Comparison of ENCODE assay signal across 18 mouse cellular contexts in genomic region chr11:36671196-36671595, GRCm38 (mm10).
DNase-seq lines count a peak whose midpoint lies in the region; ATAC-seq and TF ChIP-seq lines count a peak whose summit lies in the region.
"Had no signal": no experiment of that assay in that cellular context is flagged by ENCODE, and none has a peak within 500 bp of the region (broad histone marks: within the 10 kb centered on the region; RNA-seq: fewer than 3 reads in every experiment).

No protein-coding gene starts in this region.

- peaks cover 38% of the 10 kb centered on the region for H3K4me1 ChIP-seq in forebrain, embryonic 13.5 days
- peaks cover 31% of the 10 kb centered on the region for H3K4me1 ChIP-seq in forebrain, embryonic 15.5 days
- H3K4me1 ChIP-seq in hindbrain, embryonic 14.5 days (replicated peaks; ENCODE audit: control insufficient read depth, insufficient read depth, low read length), result peaks cover 24% of the 10 kb centered on the region
- no peaks in the 10 kb centered on the region for H3K4me1 ChIP-seq in hindbrain, postnatal 0 days (ENCODE audit: insufficient read depth, low read length)
- peaks cover 30% of the 10 kb centered on the region for H3K4me1 ChIP-seq in midbrain, embryonic 15.5 days

- 59% methylated on average over 9 of the region's 9 CpGs for WGBS in forebrain, embryonic 13.5 days
- WGBS in forebrain, embryonic 15.5 days, result 49% methylated on average over 9 of the region's 9 CpGs
- 71% methylated on average over 9 of the region's 9 CpGs for WGBS in hindbrain, embryonic 14.5 days
- WGBS in hindbrain, postnatal 0 days, result 62% methylated on average over 9 of the region's 9 CpGs
- 50% methylated on average over 9 of the region's 9 CpGs for WGBS in midbrain, embryonic 15.5 days

- no peaks in the 10 kb centered on the region for H3K36me3 ChIP-seq in forebrain, embryonic 13.5 days (ENCODE audit: poor library complexity, severe bottlenecking)
- H3K36me3 ChIP-seq in forebrain, embryonic 15.5 days, result no peaks in the 10 kb centered on the region
- no peaks in the 10 kb centered on the region for H3K36me3 ChIP-seq in hindbrain, embryonic 14.5 days (replicated peaks; ENCODE audit: control insufficient read depth, insufficient read depth)
- no peaks in the 10 kb centered on the region for H3K36me3 ChIP-seq in hindbrain, postnatal 0 days (ENCODE audit: insufficient read depth, low read length)
- no peaks in the 10 kb centered on the region for H3K36me3 ChIP-seq in midbrain, embryonic 15.5 days (replicated peaks)
- H3K36me3 ChIP-seq: heart, embryonic 13.5 days had no signal

- no peak for TF ChIP-seq POLR2A in brain, embryonic 14.5 days (IDR thresholded peaks at IDR 0.05; ENCODE audit: borderline replicate concordance, extremely low read depth, insufficient read depth, insufficient read length, poor library complexity, severe bottlenecking)

- H3K9me3 ChIP-seq in forebrain, embryonic 13.5 days (replicated peaks), result no peaks in the 10 kb centered on the region
- H3K9me3 ChIP-seq in forebrain, embryonic 15.5 days, result no peaks in the 10 kb centered on the region
- no peaks in the 10 kb centered on the region for H3K9me3 ChIP-seq in hindbrain, embryonic 14.5 days (ENCODE audit: control insufficient read depth, low read length)
- no peaks in the 10 kb centered on the region for H3K9me3 ChIP-seq in hindbrain, postnatal 0 days (ENCODE audit: low read length)
- no peaks in the 10 kb centered on the region for H3K9me3 ChIP-seq in midbrain, embryonic 15.5 days
- H3K9me3 ChIP-seq: heart, embryonic 13.5 days had no signal

- ATAC-seq in forebrain, embryonic 13.5 days, result no peak
- ATAC-seq in forebrain, embryonic 15.5 days (replicated peaks), result no peak
- no peak for ATAC-seq in hindbrain, embryonic 14.5 days (ENCODE audit: low FRiP score)
- ATAC-seq in hindbrain, postnatal 0 days, result no peak
- ATAC-seq in midbrain, embryonic 15.5 days (replicated peaks), result peak; percentile 62; the same call in 1 of the 2 replicates
- ATAC-seq: activated CD4-positive, CD25-positive, alpha-beta regulatory T cell, adult 4 months; hindbrain, embryonic 16.5 days; Patski had no signal

- no peak overlapping the region for H3K4me3 ChIP-seq in forebrain, embryonic 13.5 days
- H3K4me3 ChIP-seq in forebrain, embryonic 15.5 days, result no peak overlapping the region
- no peak overlapping the region for H3K4me3 ChIP-seq in hindbrain, embryonic 14.5 days (replicated peaks; ENCODE audit: low read length)
- H3K4me3 ChIP-seq in hindbrain, postnatal 0 days (ENCODE audit: low read length), result no peak overlapping the region
- no peak overlapping the region for H3K4me3 ChIP-seq in midbrain, embryonic 15.5 days
- H3K4me3 ChIP-seq: heart, embryonic 13.5 days had no signal

- peak overlapping the region; percentile 11; the same call in 1 of the 2 replicates for H3K27ac ChIP-seq in forebrain, embryonic 13.5 days
- no peak overlapping the region for H3K27ac ChIP-seq in forebrain, embryonic 15.5 days (replicated peaks)
- no peak overlapping the region for H3K27ac ChIP-seq in hindbrain, embryonic 14.5 days
- H3K27ac ChIP-seq in hindbrain, postnatal 0 days, result no peak overlapping the region
- H3K27ac ChIP-seq in midbrain, embryonic 15.5 days, result no peak overlapping the region
- H3K27ac ChIP-seq: heart, embryonic 13.5 days had no signal

- peak overlapping the region; percentile 30 for H3K4me2 ChIP-seq in forebrain, embryonic 13.5 days
- H3K4me2 ChIP-seq in forebrain, embryonic 15.5 days (replicated peaks), result no peak overlapping the region
- 0 out of 2 replicates have a peak overlapping the region, but pooled peaks have one; percentile 9 for H3K4me2 ChIP-seq in hindbrain, embryonic 14.5 days (replicated peaks)
- H3K4me2 ChIP-seq in hindbrain, postnatal 0 days (ENCODE audit: low read depth, low read length), result no peak overlapping the region; the same call in 1 of the 2 replicates
- peak overlapping the region; percentile 4; the same call in 1 of the 2 replicates for H3K4me2 ChIP-seq in midbrain, embryonic 15.5 days
- H3K4me2 ChIP-seq: heart, embryonic 13.5 days had no signal

- H3K27me3 ChIP-seq in forebrain, embryonic 13.5 days, result no peaks in the 10 kb centered on the region
- H3K27me3 ChIP-seq in forebrain, embryonic 15.5 days, result no peaks in the 10 kb centered on the region
- no peaks in the 10 kb centered on the region for H3K27me3 ChIP-seq in hindbrain, embryonic 14.5 days (ENCODE audit: control insufficient read depth, insufficient read depth, low read length)
- H3K27me3 ChIP-seq in hindbrain, postnatal 0 days (ENCODE audit: insufficient read depth, low read length), result no peaks in the 10 kb centered on the region
- no peaks in the 10 kb centered on the region for H3K27me3 ChIP-seq in midbrain, embryonic 15.5 days (replicated peaks)
- H3K27me3 ChIP-seq: CH12.LX had no signal

- TF ChIP-seq CTCF in hindbrain, postnatal 0 days (IDR thresholded peaks at IDR 0.05; ENCODE audit: low read depth), result no peak
- no peak for TF ChIP-seq CTCF in brain, embryonic 14.5 days (IDR thresholded peaks at IDR 0.05; ENCODE audit: borderline replicate concordance, extremely low read depth, insufficient read depth, insufficient read length)

- no peak for DNase-seq in hindbrain, embryonic 14.5 days (ENCODE audit: low spot score)
- DNase-seq in hindbrain, postnatal 0 days (ENCODE audit: low spot score), result no peak
- DNase-seq in brain, embryonic 14.5 days (ENCODE audit: low read depth), result peak; percentile 60
- no peak for DNase-seq in kidney, postnatal 14 days
- DNase-seq: adrenal gland, postnatal 14 days; cerebellum, adult 18-20 months; cerebellum, postnatal 10 days; gastrocnemius, postnatal 10 days; heart, postnatal 36 days; kidney, adult 11 months had no signal

- no peak overlapping the region for H3K9ac ChIP-seq in forebrain, embryonic 13.5 days
- H3K9ac ChIP-seq in forebrain, embryonic 15.5 days (replicated peaks), result no peak overlapping the region
- H3K9ac ChIP-seq in hindbrain, embryonic 14.5 days, result no peak overlapping the region
- no peak overlapping the region for H3K9ac ChIP-seq in hindbrain, postnatal 0 days (replicated peaks; ENCODE audit: low read length)
- H3K9ac ChIP-seq in midbrain, embryonic 15.5 days, result no peak overlapping the region
- H3K9ac ChIP-seq: heart, embryonic 13.5 days had no signal

Comparison
In these comparisons a context has a peak if more than half of its experiments do, and no peak if none do; other contexts are left out.
1. H3K4me2 ChIP-seq: peak in forebrain, embryonic 13.5 days (single experiment), hindbrain, embryonic 14.5 days (single experiment) and midbrain, embryonic 15.5 days (single experiment); none in forebrain, embryonic 15.5 days (single experiment) and hindbrain, postnatal 0 days (single experiment).